Mouse (Mus musculus) heart, embryonic 13.5 days (tissue): ENCODE data around the gene Tmem201. TPM values are rescaled to one million over a fixed set of nuclear protein-coding genes. Genes with fewer than 3 reads are reported as not detected.

ENCODE experiments used
- ATAC-seq: fragments of 200-750 bp; cut with Nextera tagmentation; 2 replicates; pipeline ENCODE4 v1.8.0; 2017; ENCODE audit warnings: moderate TSS enrichment; ENCODE audit not compliant: insufficient number of reproducible peaks, low FRiP score, low TSS enrichment; ENCODE audit errors: extremely low read depth
- H3K27ac ChIP-seq: fragments of 300-500 bp; sonication (generic); replicated peaks from 2 replicates; pipeline ENCODE4 v1.5.1; 2015; ENCODE audit warnings: moderate library complexity, mild to moderate bottlenecking, inconsistent platforms
- H3K27me3 ChIP-seq: fragments of 300-500 bp; sonication (generic); replicated peaks from 2 replicates; pipeline ENCODE4 v1.6.1; 2015; ENCODE audit warnings: mild to moderate bottlenecking, inconsistent platforms
- H3K36me3 ChIP-seq: fragments of 300-500 bp; sonication (generic); 2 replicates; pipeline ENCODE4 v1.6.1; 2015; ENCODE audit warnings: mild to moderate bottlenecking, inconsistent platforms
- H3K4me1 ChIP-seq: fragments of 300-500 bp; sonication (generic); 2 replicates; pipeline ENCODE4 v1.6.1; 2015; ENCODE audit warnings: inconsistent platforms
- H3K4me2 ChIP-seq: fragments of 300-500 bp; sonication (generic); 2 replicates; pipeline ENCODE4 v1.6.1; 2015; ENCODE audit warnings: inconsistent platforms, mild to moderate bottlenecking, moderate library complexity
- H3K4me3 ChIP-seq: fragments of 300-500 bp; sonication (generic); 2 replicates; pipeline ENCODE4 v1.5.1; 2015; ENCODE audit warnings: moderate library complexity, mild to moderate bottlenecking, inconsistent platforms
- H3K9ac ChIP-seq: fragments of 300-500 bp; sonication (generic); 2 replicates; pipeline ENCODE4 v1.6.1; 2015; ENCODE audit warnings: inconsistent platforms, mild to moderate bottlenecking, moderate library complexity
- H3K9me3 ChIP-seq: fragments of 300-500 bp; sonication (generic); 2 replicates; pipeline ENCODE4 v1.6.1; 2016; ENCODE audit warnings: inconsistent platforms
- WGBS: fragments of 180-500 bp; shearing (Covaris S2); methylation state at CpG from one replicate; pipeline ENCODE4 v1.1.7; 2015; ENCODE audit warnings: mixed read lengths; 5-methylcytosine and 5-hydroxymethylcytosine counted together
- polyA plus RNA-seq: library from polyadenylated mRNA; unstranded; fragments of >200 nt; fragmentation: Nextera tagmentation; extraction: Ambion mirVana; gene quantifications from 2 replicates; pipeline ENCODE4 v1.2.1, GENCODE M21; 2015

The Tmem201 gene
- 41.4 and 42.1 TPM in 2 replicates for polyA plus RNA-seq

GRCm38 (mm10) chr4:149737383-149738324, at the start of gene Tmem201:
Gene Tmem201, minus strand, starts transcription at chr4:149738044.
- H3K27me3 ChIP-seq, result no peaks in the 10 kb centered on the region
- peak within 1 kb of the TSS; percentile 84 for H3K27ac ChIP-seq
- peaks cover 6% of the 10 kb centered on the region; the same call in 1 of the 2 replicates for H3K36me3 ChIP-seq
- peaks cover 46% of the 10 kb centered on the region for H3K4me1 ChIP-seq
- H3K4me2 ChIP-seq, result peak within 1 kb of the TSS; percentile 97
- peak; percentile 84 for ATAC-seq
- H3K9me3 ChIP-seq, result no peaks in the 10 kb centered on the region
- H3K4me3 ChIP-seq, result peak within 1 kb of the TSS; percentile 91
- peak within 1 kb of the TSS; percentile 97 for H3K9ac ChIP-seq
- under 1% methylated on average over 95 of the region's 97 CpGs for WGBS

GRCm38 (mm10) chr4:149784901-149785300, 47.1 kb upstream of the Tmem201 start:
- no peak for ATAC-seq

GRCm38 (mm10) chr4:149784371-149784770, 46.5 kb upstream of the Tmem201 start:
- no peak overlapping the region for H3K27ac ChIP-seq
- H3K4me2 ChIP-seq, result no peak overlapping the region
- no peaks in the 10 kb centered on the region for H3K36me3 ChIP-seq
- H3K9me3 ChIP-seq, result no peaks in the 10 kb centered on the region
- H3K4me1 ChIP-seq, result peaks cover 11% of the 10 kb centered on the region
- H3K9ac ChIP-seq, result no peak overlapping the region
- no peak overlapping the region for H3K4me3 ChIP-seq
- ATAC-seq, result no peak
- WGBS, result 72% methylated on average over 9 of the region's 9 CpGs
- H3K27me3 ChIP-seq, result no peaks in the 10 kb centered on the region; the same call in 1 of the 2 replicates

More at GRCm38 (mm10) chr4:149784901-149785300, 47.1 kb upstream of the Tmem201 start:
- Histone ChIP-seq H3K27me3 (no peaks in the 10 kb centered on the region; the same call in 1 of the 2 replicates), H3K4me1 (peaks cover 16% of the 10 kb centered on the region), H3K9me3 (no peaks in the 10 kb centered on the region), H3K4me3 (no peak overlapping the region), H3K4me2 (no peak overlapping the region), H3K36me3 (no peaks in the 10 kb centered on the region), H3K27ac (no peak overlapping the region), H3K9ac (no peak overlapping the region)
- WGBS, result 66% methylated on average over 5 of the region's 5 CpGs

GRCm38 (mm10) chr4:149782975-149783374, 45.1 kb upstream of the Tmem201 start:
- WGBS, result 73% methylated on average over 8 of the region's 8 CpGs
- H3K4me1 ChIP-seq, result peaks cover 10% of the 10 kb centered on the region
- H3K9ac ChIP-seq, result no peak overlapping the region
- no peaks in the 10 kb centered on the region for H3K36me3 ChIP-seq
- no peak for ATAC-seq
- no peaks in the 10 kb centered on the region for H3K9me3 ChIP-seq
- no peak overlapping the region for H3K4me2 ChIP-seq
- H3K27ac ChIP-seq, result no peak overlapping the region
- H3K27me3 ChIP-seq, result peaks cover under 1% of the 10 kb centered on the region; the same call in 1 of the 2 replicates
- H3K4me3 ChIP-seq, result no peak overlapping the region

- Histone ChIP-seq H3K4me2 (no peak overlapping the region), H3K36me3 (no peaks in the 10 kb centered on the region), H3K4me1 (peaks cover 21% of the 10 kb centered on the region), H3K9ac (no peak overlapping the region), H3K27ac (no peak overlapping the region), H3K4me3 (no peak overlapping the region), H3K27me3 (peaks cover 4% of the 10 kb centered on the region; the same call in 1 of the 2 replicates), H3K9me3 (no peaks in the 10 kb centered on the region)
- 60% methylated on average over 13 of the region's 13 CpGs for WGBS
- ATAC-seq, result no peak
Measured at GRCm38 (mm10) chr4:149780565-149781356, 42.9 kb upstream of the Tmem201 start.

- H3K4me3 ChIP-seq, result no peak overlapping the region
- H3K4me2 ChIP-seq, result no peak overlapping the region
- H3K27me3 ChIP-seq, result peaks cover 4% of the 10 kb centered on the region; the same call in 1 of the 2 replicates
- H3K27ac ChIP-seq, result no peak overlapping the region
- H3K9me3 ChIP-seq, result no peaks in the 10 kb centered on the region
- H3K36me3 ChIP-seq, result no peaks in the 10 kb centered on the region
- H3K9ac ChIP-seq, result no peak overlapping the region
- 64% methylated on average over 9 of the region's 9 CpGs for WGBS
- no peak for ATAC-seq
- H3K4me1 ChIP-seq, result peaks cover 21% of the 10 kb centered on the region
Measured at GRCm38 (mm10) chr4:149779966-149780365, 42.1 kb upstream of the Tmem201 start.

- peaks cover 6% of the 10 kb centered on the region; the same call in 1 of the 2 replicates for H3K27me3 ChIP-seq
- H3K36me3 ChIP-seq, result no peaks in the 10 kb centered on the region
- 56% methylated on average over 9 of the region's 9 CpGs for WGBS
- no peak overlapping the region; the same call in 1 of the 2 replicates for H3K27ac ChIP-seq
- H3K4me2 ChIP-seq, result no peak overlapping the region
- peaks cover 36% of the 10 kb centered on the region for H3K4me1 ChIP-seq
- H3K9ac ChIP-seq, result peak overlapping the region; percentile 30
- no peak for ATAC-seq
- H3K4me3 ChIP-seq, result no peak overlapping the region
- no peaks in the 10 kb centered on the region for H3K9me3 ChIP-seq
Measured at GRCm38 (mm10) chr4:149777126-149777525, 39.3 kb upstream of the Tmem201 start.

GRCm38 (mm10) chr4:149775760-149776362, 38.0 kb upstream of the Tmem201 start:
- H3K9me3 ChIP-seq, result no peaks in the 10 kb centered on the region
- H3K27ac ChIP-seq, result no peak overlapping the region
- 0 out of 2 replicates have a peak overlapping the region, but pooled peaks have one; percentile 5 for H3K9ac ChIP-seq
- peaks cover 36% of the 10 kb centered on the region for H3K4me1 ChIP-seq
- no peak for ATAC-seq
- H3K4me3 ChIP-seq, result no peak overlapping the region
- H3K36me3 ChIP-seq, result no peaks in the 10 kb centered on the region
- H3K4me2 ChIP-seq, result no peak overlapping the region
- WGBS, result 39% methylated on average over 8 of the region's 8 CpGs
- peaks cover 6% of the 10 kb centered on the region; the same call in 1 of the 2 replicates for H3K27me3 ChIP-seq

GRCm38 (mm10) chr4:149775330-149775729, 37.5 kb upstream of the Tmem201 start:
- Histone ChIP-seq H3K9me3 (no peaks in the 10 kb centered on the region), H3K9ac (no peak overlapping the region), H3K4me2 (no peak overlapping the region), H3K4me1 (peaks cover 31% of the 10 kb centered on the region), H3K27me3 (peaks cover 6% of the 10 kb centered on the region; the same call in 1 of the 2 replicates), H3K36me3 (no peaks in the 10 kb centered on the region), H3K27ac (no peak overlapping the region), H3K4me3 (no peak overlapping the region)
- ATAC-seq, result no peak
- 67% methylated on average over 7 of the region's 7 CpGs for WGBS

- H3K4me1 ChIP-seq, result peaks cover 29% of the 10 kb centered on the region
- ATAC-seq, result peak; percentile 96
- under 1% methylated on average over 51 of the region's 51 CpGs for WGBS
- H3K4me3 ChIP-seq, result peak within 1 kb of the TSS; percentile 82
- H3K27me3 ChIP-seq, result peaks cover 6% of the 10 kb centered on the region; the same call in 1 of the 2 replicates
- H3K9me3 ChIP-seq, result no peaks in the 10 kb centered on the region
- peak within 1 kb of the TSS; percentile 89 for H3K9ac ChIP-seq
- peak within 1 kb of the TSS; percentile 100 for H3K4me2 ChIP-seq
- no peaks in the 10 kb centered on the region for H3K36me3 ChIP-seq
- peak within 1 kb of the TSS; percentile 63 for H3K27ac ChIP-seq
Measured at GRCm38 (mm10) chr4:149774094-149774470, 36.2 kb upstream of the Tmem201 start, which contains the start of gene Slc25a33. Gene Slc25a33, minus strand, starts transcription at chr4:149774277.
